Mouse (Mus musculus): ENCODE measurements around the gene Zfp473. TPM values are rescaled to one million over a fixed set of nuclear protein-coding genes. Genes with fewer than 3 reads are reported as not detected.
"Not testable (repeated sequence)": the region's sequence is repeated elsewhere in the genome, so short reads cannot be mapped to it uniquely, and the experiment has no call there.

Zfp473 gene
- total RNA-seq (2021), result 0.79 and 1.3 TPM in 2 replicates
- long read RNA-seq, experiment 1, partial matches to known transcripts, result 0 of 1 reads
- long read RNA-seq, experiment 1, other reads (novel, unspliced or antisense), result 0 of 1 reads
- long read RNA-seq, experiment 2, partial matches to known transcripts, result 1 of 1 reads
- long read RNA-seq, experiment 2, other reads (novel, unspliced or antisense), result 0 of 1 reads

DNA sequence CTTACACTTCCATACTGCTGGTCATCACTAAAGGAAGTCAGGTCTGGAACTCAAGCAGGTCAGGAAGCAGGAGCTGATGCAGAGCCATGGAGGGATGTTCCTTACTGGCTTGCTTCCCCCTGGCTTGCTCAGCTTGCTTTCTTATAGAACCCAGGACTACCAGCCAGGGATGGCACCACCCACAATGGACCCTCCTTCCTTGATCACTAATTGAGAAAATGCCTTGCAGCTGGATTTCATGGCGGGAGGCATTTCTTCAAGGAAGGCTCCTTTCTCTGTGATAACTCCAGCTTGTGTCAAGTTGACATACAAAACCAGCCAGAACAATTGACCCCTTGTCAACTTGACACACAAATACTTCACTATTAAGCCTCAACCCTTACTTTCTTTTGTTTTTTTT, at the start of gene Zfp473:
Gene Zfp473, minus strand, starts transcription at position 101 of the 400 bp plus-strand sequence.
- DNase-seq, result not testable (repeated sequence)

- no peak for DNase-seq
These were observed 41.9 kb upstream of the Zfp473 start for GRCm38 (mm10) chr7:44792781-44793180.

GRCm38 (mm10) chr7:44790066-44790465, 39.2 kb upstream of the Zfp473 start:
- no peak for DNase-seq

DNA sequence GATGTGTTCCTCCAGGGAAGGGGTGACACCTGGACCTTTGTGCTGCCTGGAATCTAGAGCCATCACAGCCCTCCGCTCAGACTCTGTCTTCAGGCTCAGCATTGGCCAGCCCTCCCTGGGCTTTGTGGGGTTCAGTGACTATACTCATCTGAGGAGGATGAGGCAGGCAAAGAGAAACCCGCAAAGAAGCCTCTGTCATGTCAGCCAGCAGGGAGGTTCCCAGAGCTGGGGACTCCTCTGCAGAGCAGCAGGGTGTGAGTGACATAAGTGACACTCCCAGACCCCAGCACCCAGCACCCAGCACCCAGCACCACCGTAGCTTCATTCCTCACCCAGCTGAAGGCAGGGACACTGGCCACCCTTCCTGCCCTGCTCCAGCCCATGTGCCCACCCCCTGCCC, 38.7 kb upstream of the Zfp473 start:
- no peak for DNase-seq

DNA sequence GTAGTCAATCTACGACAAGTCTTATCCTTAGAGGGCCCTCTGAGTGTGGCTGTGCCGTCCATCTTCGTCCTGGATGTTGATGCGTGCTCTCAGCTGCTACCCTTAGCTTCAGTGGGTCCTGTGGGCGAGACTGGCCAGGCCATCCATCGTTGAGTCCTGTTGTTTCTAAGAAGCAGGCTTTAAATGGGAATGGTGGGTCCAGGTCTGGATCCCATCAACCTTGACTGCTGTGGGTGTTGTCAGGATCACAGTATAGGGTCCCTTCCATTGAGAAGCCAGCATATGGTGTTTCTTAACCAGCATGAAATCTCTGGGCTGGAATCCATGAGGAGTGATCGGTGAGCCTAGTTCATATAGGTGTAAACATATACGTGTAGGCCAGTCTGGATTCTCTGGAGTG, 29.3 kb upstream of the Zfp473 start:
- no peak for DNase-seq

DNA sequence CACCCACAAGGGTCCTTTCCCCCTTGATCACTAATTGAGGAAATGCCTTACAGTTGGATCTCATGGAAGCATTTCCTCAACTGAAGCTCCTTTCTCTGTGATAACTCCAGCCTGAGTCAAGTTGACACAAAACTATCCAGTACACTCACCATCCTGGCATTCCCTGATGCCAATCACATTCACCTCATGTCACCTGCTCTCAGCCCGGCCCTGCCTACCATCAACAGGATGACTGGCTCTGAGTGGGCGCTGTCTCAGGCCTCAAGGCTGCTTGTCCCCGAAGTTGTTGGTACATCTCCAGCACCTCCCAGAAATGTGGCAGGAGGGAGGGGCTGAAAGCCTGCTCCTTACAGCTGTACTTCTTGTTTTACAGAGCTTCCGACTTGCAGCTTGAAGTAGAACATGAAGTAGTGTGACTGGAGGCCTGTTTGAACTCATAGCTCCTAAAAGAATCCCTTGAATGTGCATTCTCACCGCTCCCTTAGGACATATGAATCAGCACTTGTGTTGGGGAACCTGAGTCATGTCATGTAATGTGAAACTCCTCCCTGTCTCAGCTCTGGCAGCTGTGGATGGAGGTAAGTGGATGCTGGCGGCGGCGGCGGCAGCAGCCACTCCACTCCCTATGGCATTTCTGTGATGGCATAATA, 26.1 kb upstream of the Zfp473 start:
- no peak for DNase-seq

- DNase-seq, result no peak
These were observed 21.8 kb upstream of the Zfp473 start for GRCm38 (mm10) chr7:44772591-44773204.

- peak; percentile 86 for DNase-seq
These were observed 19.3 kb upstream of the Zfp473 start for GRCm38 (mm10) chr7:44770046-44770578.

DNA sequence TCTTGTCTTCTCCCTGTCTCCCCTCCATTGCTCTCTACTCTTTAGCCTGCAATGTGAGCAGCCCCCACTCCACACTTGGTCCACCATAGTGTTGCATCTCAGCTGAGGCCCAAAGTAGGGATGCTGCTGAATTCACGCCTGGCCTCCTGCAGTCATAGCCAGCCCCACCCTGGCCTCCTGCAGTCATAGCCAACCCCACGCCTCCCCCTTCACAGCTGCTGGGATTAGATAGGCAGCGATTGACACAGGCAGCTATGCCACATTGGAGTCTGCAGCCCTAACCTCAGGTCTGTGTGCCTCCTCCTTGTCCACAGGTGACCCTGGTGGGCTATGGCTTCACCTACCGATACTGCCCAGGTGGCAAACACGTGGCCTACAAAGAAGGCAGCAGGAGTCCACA, 17.3 kb upstream of the Zfp473 start:
- no peak for DNase-seq

DNA sequence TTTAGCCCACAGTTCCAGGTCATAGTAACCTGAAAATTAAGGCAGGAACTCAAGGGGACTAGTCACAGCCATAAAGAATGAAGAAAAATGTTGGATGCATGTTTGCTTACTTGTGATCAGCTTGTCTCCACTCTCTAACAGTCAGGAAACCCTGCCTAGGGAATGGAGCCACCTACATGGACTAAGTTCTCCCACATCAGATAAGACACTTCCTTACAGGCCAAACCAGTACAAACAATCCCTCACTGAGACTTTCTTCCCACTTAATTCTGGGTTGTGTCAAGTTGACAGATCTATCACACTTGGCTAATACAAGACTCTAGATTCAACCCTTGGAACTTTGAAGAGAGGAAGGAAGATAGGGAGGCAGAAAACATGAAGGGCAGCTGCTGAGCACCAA, 9.5 kb upstream of the Zfp473 start:
- DNase-seq, result no peak

- DNase-seq, result no peak
These were observed 6.3 kb upstream of the Zfp473 start for GRCm38 (mm10) chr7:44757164-44757563.

- peak; percentile 96 for DNase-seq
These were observed 2.5 kb downstream of the Zfp473 start, which contains the start of gene Vrk3 for GRCm38 (mm10) chr7:44748101-44749044. Gene Vrk3 (plus strand): TSS chr7:44748413.

DNA sequence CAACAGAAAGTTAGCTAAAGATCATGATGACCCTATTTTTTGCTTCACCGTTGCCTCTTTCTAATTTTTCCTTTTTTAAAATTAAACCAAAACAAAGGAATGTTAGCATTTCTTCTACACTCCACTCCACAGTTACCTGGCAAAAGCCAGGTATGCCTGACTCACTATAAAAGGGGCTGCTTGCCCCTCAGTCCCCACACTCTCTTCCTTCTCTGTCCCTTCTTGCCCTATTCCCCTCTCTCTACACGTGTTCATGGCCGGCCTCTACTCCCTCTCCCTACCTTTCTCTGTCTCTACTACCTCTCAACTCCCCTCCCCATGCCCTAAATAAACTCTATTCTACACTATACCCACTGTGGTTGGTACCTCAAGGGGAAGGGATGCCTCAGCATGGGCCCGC, 3.7 kb downstream of the Zfp473 start:
- DNase-seq, result no peak

DNA sequence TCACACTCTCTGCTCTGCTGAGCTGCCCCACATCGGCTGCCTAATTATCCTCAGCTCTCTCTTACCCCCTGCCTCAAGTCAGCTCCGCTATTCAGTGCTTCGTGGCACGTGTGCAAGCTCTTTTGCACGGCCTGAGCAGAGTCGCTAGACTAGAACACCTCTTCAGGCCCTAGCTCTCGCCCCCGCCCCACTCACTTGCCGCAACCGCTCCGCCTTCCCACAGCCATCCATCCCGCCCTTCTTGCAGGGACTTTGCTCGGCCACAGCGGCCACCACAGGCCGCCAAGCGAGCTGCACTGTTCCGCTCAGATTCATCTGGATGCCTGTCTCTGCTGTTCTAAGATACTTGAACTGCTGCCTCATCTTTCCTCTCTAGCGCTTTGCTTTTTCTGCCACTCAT, 5.8 kb downstream of the Zfp473 start:
- DNase-seq, result peak; percentile 87

DNA sequence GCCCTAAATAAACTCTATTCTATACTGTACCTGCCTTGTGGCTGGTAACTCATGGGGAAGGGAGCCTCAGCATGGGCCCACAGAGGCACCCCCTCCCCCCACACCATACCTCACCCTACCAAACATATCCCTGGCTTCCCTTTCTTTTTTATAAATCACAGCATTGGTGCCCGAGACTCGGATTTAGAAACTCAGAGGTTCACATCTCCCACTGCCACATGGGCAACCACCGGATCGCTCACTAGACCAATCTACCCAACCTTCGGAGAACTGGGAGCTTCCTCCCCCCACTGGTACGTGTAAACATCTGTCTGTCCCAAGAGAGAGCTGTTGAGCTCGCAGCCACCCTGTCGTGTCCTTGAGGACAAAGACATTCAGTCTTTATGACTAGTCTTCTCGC, 6.6 kb downstream of the Zfp473 start:
- no peak for DNase-seq

- no peak for DNase-seq
These were observed 9.5 kb downstream of the Zfp473 start for GRCm38 (mm10) chr7:44741361-44741760.

DNA sequence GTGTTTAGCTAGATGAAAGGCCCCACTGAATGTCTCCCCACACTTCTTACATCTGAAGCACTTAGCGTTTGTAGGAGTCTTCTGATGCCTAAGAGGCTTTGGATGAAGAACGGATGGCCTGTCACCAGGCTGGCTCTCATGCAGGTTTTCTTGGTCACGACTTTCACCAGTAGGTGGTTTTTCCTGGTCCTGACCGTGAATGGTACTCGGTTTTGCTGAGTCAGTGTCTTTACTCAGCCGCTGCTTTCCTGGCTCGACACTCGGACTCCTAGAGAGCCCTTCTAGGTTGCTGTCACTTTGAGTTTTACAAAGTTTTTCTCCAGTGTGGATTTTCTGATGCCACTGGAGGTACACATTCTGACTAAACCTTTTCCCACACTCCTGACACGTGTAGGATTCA, 17.1 kb downstream of the Zfp473 start:
- no peak for DNase-seq

GRCm38 (mm10) chr7:44728082-44728975, 22.5 kb downstream of the Zfp473 start:
- no peak for DNase-seq

GRCm38 (mm10) chr7:44727151-44727550, 23.7 kb downstream of the Zfp473 start:
- DNase-seq, result no peak

- no peak for DNase-seq
These were observed 24.5 kb downstream of the Zfp473 start for GRCm38 (mm10) chr7:44726343-44726742.

DNA sequence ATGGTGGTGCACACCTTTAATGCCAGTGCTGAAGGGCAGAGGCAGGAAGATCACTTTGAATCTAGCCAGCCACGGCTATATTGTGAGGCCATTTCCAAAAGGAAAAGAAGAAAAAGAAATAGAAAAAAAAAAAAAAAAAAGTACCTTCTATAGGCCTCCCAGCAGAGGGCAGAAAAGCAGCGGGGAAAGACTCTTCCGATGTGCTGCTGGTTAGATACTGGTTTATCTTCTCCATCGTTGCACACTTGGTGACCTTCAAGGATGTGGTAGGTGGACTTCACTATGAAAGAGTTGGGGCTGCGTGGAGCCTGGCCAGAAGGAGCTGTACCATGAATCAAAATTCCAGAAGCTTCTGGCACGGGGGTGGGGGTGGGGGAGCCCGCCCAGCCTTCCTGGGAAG, 26.5 kb downstream of the Zfp473 start:
- peak; percentile 35 for DNase-seq

Data from adrenal gland, postnatal 14 days (tissue).